Mouse (Mus musculus) heart, postnatal 0 days (tissue): Measurements from ENCODE around the gene Tcp10c. TPM values are rescaled to one million over a fixed set of nuclear protein-coding genes. Genes with fewer than 3 reads are reported as not detected.
"Not testable (repeated sequence)": the region's sequence is repeated elsewhere in the genome, so short reads cannot be mapped to it uniquely, and the experiment has no call there.

Experiments
- ATAC-seq: fragments of 200-750 bp; cut with Nextera tagmentation; 2 replicates; pipeline ENCODE4 v1.8.0; 2017; ENCODE audit warnings: low read depth, moderate number of reproducible peaks, moderate library complexity; ENCODE audit not compliant: insufficient read depth
- DNase-seq: peaks from one replicate; pipeline ENCODE4 v3.0.0-alpha.2; 2016; ENCODE audit warnings: low spot score
- H3K27ac ChIP-seq: fragments of 300-500 bp; sonication (generic); 2 replicates; pipeline ENCODE4 v1.5.1; 2014; ENCODE audit warnings: low read depth, mild to moderate bottlenecking
- H3K27me3 ChIP-seq: fragments of 300-500 bp; sonication (generic); 2 replicates; pipeline ENCODE4 v1.6.1; 2014; ENCODE audit warnings: low read length, mixed read lengths; ENCODE audit not compliant: control insufficient read depth, insufficient read depth
- H3K36me3 ChIP-seq: fragments of 300-500 bp; sonication (generic); replicated peaks from 2 replicates; pipeline ENCODE4 v1.6.1; 2014; ENCODE audit warnings: low read length, mixed read lengths; ENCODE audit not compliant: control insufficient read depth, insufficient read depth
- H3K4me1 ChIP-seq: fragments of 300-500 bp; sonication (generic); 2 replicates; pipeline ENCODE4 v1.6.1; 2014; ENCODE audit warnings: antibody characterized with exemption; ENCODE audit not compliant: control insufficient read depth, insufficient read depth
- H3K4me2 ChIP-seq: fragments of 300-500 bp; sonication (generic); 2 replicates; pipeline ENCODE4 v1.6.1; 2014; ENCODE audit warnings: low read depth, mild to moderate bottlenecking, low read length, moderate library complexity
- H3K4me3 ChIP-seq: fragments of 300-500 bp; sonication (generic); 2 replicates; pipeline ENCODE4 v1.5.1; 2014; ENCODE audit warnings: low read depth, low read length
- H3K9ac ChIP-seq: fragments of 300-500 bp; sonication (generic); replicated peaks from 2 replicates; pipeline ENCODE4 v1.6.1; 2014; ENCODE audit warnings: low read depth, low read length, mixed read lengths
- H3K9me3 ChIP-seq: fragments of 300-500 bp; sonication (generic); replicated peaks from 2 replicates; pipeline ENCODE4 v1.6.1; 2016; ENCODE audit warnings: low read length; ENCODE audit not compliant: control insufficient read depth
- CTCF ChIP-seq: IDR thresholded peaks from 2 replicates; pipeline ENCODE4 v1.5.1; 2016; ENCODE audit warnings: antibody characterized with exemption, control low read depth, low read depth
- WGBS: fragments of 180-500 bp; shearing (Covaris S2); extraction: QIAGEN DNeasy Blood & Tissue Kit; methylation state at CpG from one replicate; pipeline ENCODE4 v1.1.7; 2014; 5-methylcytosine and 5-hydroxymethylcytosine counted together
- polyA plus RNA-seq: library from polyadenylated mRNA; unstranded; fragments of >200 nt; fragmentation: Nextera tagmentation; extraction: Ambion mirVana; gene quantifications from 2 replicates; pipeline ENCODE4 v1.2.1, GENCODE M21; 2015
- total RNA-seq: library from RNA; depleted of rRNA; stranded (reverse); fragments of >200 nt; gene quantifications from 2 replicates; pipeline ENCODE4 v1.2.3, GENCODE M21; 2014; ENCODE audit warnings: low replicate concordance

The Tcp10c gene
- total and polyA plus RNA-seq, 2 experiments from 2014 or later = not detected

- not testable (repeated sequence) for H3K4me3 ChIP-seq, H3K4me1 ChIP-seq, H3K36me3 ChIP-seq, H3K9ac ChIP-seq, H3K9me3 ChIP-seq, H3K4me2 ChIP-seq, H3K27ac ChIP-seq, H3K27me3 ChIP-seq
- WGBS = 48% methylated on average over 9 of the region's 9 CpGs
- ATAC-seq = peak; percentile 52; the same call in 1 of the 2 replicates
- peak; percentile 63 for TF ChIP-seq CTCF
- DNase-seq = peak; percentile 11
These were observed 17.2 kb upstream of the Tcp10c start for GRCm38 (mm10) chr17:13336979-13337749.

GRCm38 (mm10) chr17:13337931-13338330 is 16.4 kb upstream of the Tcp10c start:
- 55% methylated on average over 1 of the region's 1 CpGs for WGBS
- H3K4me3 ChIP-seq, H3K4me1 ChIP-seq, H3K27me3 ChIP-seq, DNase-seq, H3K27ac ChIP-seq, H3K9me3 ChIP-seq, H3K4me2 ChIP-seq, ATAC-seq, H3K9ac ChIP-seq, H3K36me3 ChIP-seq: not testable (repeated sequence)

DNA sequence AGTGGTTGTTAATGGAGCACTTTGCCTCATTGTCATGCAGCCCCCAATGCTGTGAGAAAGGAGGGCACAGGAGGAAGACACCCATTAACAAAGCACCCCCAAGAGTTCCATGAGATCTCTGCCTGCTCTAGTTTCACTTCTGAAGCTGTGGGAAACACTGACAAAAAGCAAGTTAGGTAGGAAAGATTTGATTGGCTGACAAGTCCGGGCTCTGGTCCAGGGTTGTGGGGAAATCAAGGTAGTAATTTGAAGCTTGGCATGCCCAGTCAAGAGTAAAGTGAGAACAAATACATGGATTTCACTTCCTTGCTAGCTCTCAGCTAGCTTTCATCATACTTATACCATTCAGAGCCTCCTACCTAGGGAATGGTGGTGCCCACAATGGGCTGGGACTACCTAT is 14.3 kb upstream of the Tcp10c start:
- ATAC-seq, H3K27ac ChIP-seq, H3K9me3 ChIP-seq, H3K4me3 ChIP-seq, H3K4me1 ChIP-seq, H3K36me3 ChIP-seq, H3K27me3 ChIP-seq, H3K9ac ChIP-seq, H3K4me2 ChIP-seq, DNase-seq: not testable (repeated sequence)
- WGBS = 65% methylated on average over 1 of the region's 1 CpGs

- WGBS = no CpG with 5 or more reads among the region's 4 CpGs
- H3K9me3 ChIP-seq, H3K9ac ChIP-seq, H3K4me2 ChIP-seq, H3K4me1 ChIP-seq, H3K4me3 ChIP-seq, H3K27me3 ChIP-seq, H3K36me3 ChIP-seq, DNase-seq, H3K27ac ChIP-seq, ATAC-seq: not testable (repeated sequence)
These were observed 8.4 kb upstream of the Tcp10c start for GRCm38 (mm10) chr17:13345923-13346322.

- DNase-seq, H3K4me3 ChIP-seq, H3K27me3 ChIP-seq, H3K9me3 ChIP-seq, H3K36me3 ChIP-seq, H3K4me1 ChIP-seq, H3K9ac ChIP-seq, H3K27ac ChIP-seq, H3K4me2 ChIP-seq, ATAC-seq: not testable (repeated sequence)
- WGBS = 76% methylated on average over 4 of the region's 5 CpGs
These were observed 4.8 kb upstream of the Tcp10c start for GRCm38 (mm10) chr17:13349563-13349962.

DNA sequence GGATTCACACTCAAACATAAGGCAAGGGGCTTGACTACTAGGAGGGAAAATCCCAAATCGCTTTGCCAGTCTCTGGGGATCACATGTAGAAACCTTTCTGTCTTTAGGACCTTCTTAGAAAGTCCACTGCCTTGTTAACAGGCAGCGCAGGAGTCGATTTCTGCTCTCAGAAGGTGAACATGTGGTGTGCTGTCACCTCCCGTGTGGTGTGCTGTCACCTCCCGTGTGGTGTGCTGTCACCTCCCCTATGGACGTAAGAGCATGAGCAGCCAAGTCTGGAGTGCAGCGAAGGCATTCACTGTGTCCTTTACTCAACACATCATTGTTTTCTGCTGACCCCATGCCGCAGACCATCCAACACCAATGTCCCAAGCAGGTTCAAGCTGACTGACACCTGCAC is 1.1 kb upstream of the Tcp10c start:
- DNase-seq, H3K27me3 ChIP-seq, H3K4me2 ChIP-seq, H3K9me3 ChIP-seq, H3K4me1 ChIP-seq, H3K36me3 ChIP-seq, H3K9ac ChIP-seq, H3K27ac ChIP-seq, ATAC-seq, H3K4me3 ChIP-seq: not testable (repeated sequence)
- WGBS = 71% methylated on average over 8 of the region's 8 CpGs

DNA sequence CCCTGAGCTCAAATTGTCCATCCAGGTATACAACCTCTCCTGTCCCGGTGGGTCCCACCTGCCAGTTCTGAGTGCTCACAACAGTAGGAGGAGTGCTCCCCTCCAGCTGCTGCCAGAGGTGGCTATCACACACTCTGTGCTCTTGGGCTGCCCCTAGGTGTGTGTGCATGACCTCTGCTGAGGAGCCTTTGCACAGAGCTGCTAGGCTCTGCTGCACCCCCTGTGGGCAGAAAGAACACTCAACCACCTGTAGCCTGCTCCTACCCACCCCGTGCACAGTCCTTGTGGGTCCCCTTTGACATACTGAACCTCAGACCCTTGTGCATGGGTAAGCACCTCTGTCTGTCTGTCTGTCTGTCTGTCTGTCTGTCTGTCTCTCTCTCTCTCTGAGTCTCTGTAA is 8.1 kb downstream of the Tcp10c start:
- ATAC-seq, DNase-seq: not testable (repeated sequence)

GRCm38 (mm10) chr17:13363773-13364172 is 9.4 kb downstream of the Tcp10c start:
- H3K4me3 ChIP-seq, H3K4me1 ChIP-seq, H3K4me2 ChIP-seq, H3K27me3 ChIP-seq, H3K27ac ChIP-seq, H3K9me3 ChIP-seq, H3K36me3 ChIP-seq, DNase-seq, H3K9ac ChIP-seq, ATAC-seq: not testable (repeated sequence)
- 83% methylated on average over 3 of the region's 5 CpGs for WGBS

More for the DNA sequence above, 8.1 kb downstream of the Tcp10c start:
- H3K9ac ChIP-seq, H3K4me1 ChIP-seq, H3K27me3 ChIP-seq, H3K9me3 ChIP-seq, H3K27ac ChIP-seq, H3K4me2 ChIP-seq, H3K36me3 ChIP-seq, H3K4me3 ChIP-seq: not testable (repeated sequence)
- 79% methylated on average over 2 of the region's 2 CpGs for WGBS

DNA sequence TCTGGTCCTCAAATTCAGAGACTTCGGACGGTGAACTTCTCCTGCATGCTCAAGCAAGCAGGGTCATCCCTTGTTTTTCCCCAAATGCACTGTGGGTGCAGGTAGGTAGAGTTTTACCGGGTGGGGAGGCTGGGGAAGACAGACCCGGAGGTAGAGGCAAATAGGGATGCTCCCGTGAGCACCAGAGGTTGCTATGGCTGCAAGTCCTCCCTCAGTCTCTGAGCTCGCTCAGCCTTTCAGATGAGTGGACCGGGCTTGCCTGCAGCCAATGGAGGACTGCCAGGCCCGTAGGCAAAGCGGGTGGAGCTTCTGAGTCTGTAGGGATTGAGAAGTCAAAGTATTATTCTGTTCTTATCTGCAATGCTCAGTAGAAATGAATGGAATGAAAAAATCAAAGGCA is 9.8 kb downstream of the Tcp10c start:
- ATAC-seq, H3K36me3 ChIP-seq, H3K4me1 ChIP-seq, H3K9ac ChIP-seq, H3K27me3 ChIP-seq, H3K9me3 ChIP-seq, H3K27ac ChIP-seq, H3K4me3 ChIP-seq, H3K4me2 ChIP-seq, DNase-seq: not testable (repeated sequence)
- whole genome bisulfite sequencing = 72% methylated on average over 9 of the region's 9 CpGs
